Mouse (Mus musculus) olfactory bulb, adult 2 months (tissue): ENCODE results near the gene Tmprss5.

ENCODE experiments used
- CTCF ChIP-seq: fragments of 200-500 bp; IDR thresholded peaks from 2 replicates; pipeline ENCODE4 v1.5.1; 2012; ENCODE audit warnings: low read depth, mild to moderate bottlenecking, low read length, moderate library complexity; ENCODE audit not compliant: insufficient read depth
- POLR2A ChIP-seq: fragments of 200-500 bp; IDR thresholded peaks from 2 replicates; pipeline ENCODE4 v1.6.1; 2012; ENCODE audit warnings: mild to moderate bottlenecking, low read depth, low read length, moderate library complexity; ENCODE audit not compliant: insufficient read depth

DNA sequence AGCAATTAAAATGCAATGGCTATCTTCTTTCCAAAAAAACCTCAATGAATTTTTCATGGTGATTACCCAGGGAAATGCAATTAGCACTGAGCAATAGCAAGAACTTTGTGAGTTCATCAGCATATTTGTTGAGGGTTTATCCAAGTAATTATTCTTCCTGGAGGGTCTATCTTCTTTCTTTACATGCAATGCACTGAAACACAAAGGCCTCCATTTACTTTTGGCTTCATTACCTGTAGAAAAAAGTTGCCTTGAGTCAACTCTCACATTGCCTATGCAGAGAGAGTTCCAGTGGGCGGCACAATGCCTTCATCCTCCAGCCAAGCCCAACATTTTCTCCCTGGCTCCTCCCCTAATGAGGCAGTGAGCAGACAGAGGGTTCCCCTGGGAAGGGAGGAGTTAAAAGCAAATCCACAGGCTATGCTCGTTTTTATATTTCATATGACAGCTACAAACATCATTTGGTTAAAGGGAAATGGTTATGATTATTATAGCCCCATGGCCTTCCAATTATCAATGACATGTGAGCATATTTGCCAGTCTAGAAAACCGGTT is 37.3 kb downstream of the Tmprss5 start:
- TF ChIP-seq CTCF: no peak
- no peak for TF ChIP-seq POLR2A
